Mouse (Mus musculus): ENCODE measurements around the gene Camk2n2.
A peak's percentile ranks its signal among the peaks of the same experiment; 100 is the strongest.

The Camk2n2 gene

DNA sequence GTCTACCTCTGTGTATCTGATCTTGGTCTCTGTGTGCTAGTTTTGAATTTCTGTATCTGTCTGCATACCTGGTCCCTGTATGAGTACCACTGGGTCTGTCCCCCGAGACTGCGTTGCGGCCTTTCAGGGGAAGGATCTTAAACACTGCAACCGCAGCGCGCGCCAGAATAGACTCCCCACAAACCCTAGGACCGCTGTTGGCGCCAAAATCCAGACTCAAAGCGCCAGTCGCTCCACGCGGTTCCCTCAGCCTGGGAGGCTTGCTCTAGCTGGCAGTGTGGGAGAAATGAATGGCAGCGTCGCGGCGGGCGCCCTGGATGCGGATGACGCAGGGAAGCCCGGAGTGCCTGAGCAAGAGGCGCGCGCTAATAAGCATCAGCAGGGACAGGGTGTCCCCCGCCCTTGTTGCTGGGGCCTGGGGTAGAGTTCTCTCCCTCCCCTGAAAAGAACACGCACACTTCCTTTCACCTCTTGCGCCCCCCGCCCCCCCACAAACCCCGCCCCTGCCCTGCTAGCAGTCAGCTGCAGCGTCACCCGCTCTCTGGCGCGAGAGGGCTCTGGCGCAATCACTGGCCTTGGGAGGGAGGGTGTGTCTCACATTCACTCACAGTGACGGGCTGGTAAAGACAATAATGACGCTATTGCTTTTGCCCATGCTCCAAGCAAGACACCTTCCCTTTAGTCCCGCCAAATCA lies 1.1 kb upstream of the Camk2n2 start:
- peak; percentile 59 for DNase-seq (ENCODE audit: low read depth, low spot score)
- Histone ChIP-seq H3K36me3 (ENCODE audit: control insufficient read depth, insufficient read depth, low read length, poor library complexity, severe bottlenecking) (no peaks in the 10 kb centered on the region), H3K27me3 (ENCODE audit: control insufficient read depth, insufficient read depth, low read length, poor library complexity, severe bottlenecking) (no peaks in the 10 kb centered on the region; the same call in 1 of the 2 replicates)

DNA sequence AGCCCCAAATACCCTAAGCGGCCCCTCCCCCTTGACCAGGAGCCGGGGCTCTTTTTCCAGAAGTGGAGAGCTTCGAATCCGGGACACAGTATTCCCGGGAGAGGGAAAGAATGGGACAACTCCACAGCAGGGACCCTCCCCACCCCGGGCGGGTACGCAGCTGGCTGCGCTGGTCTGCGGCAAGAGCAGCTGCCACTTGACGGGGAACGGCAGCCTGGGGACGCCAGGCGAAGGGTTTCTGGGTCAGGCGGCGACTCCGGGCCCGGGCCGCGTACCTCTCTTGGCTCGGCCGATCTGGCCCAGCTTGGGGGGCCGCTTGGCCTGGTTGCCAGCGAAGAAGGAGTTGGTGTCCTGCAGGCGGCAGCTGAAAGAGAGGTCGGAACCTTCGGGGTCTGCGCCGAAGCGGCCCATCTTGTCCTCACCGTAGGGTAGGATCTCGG lies 316 bp downstream of the Camk2n2 start:
- DNase-seq (ENCODE audit: low read depth, low spot score): no peak
- no peaks in the 10 kb centered on the region; the same call in 1 of the 2 replicates for H3K27me3 ChIP-seq (ENCODE audit: control insufficient read depth, insufficient read depth, low read length, poor library complexity, severe bottlenecking)
- H3K36me3 ChIP-seq (ENCODE audit: control insufficient read depth, insufficient read depth, low read length, poor library complexity, severe bottlenecking): no peaks in the 10 kb centered on the region

DNA sequence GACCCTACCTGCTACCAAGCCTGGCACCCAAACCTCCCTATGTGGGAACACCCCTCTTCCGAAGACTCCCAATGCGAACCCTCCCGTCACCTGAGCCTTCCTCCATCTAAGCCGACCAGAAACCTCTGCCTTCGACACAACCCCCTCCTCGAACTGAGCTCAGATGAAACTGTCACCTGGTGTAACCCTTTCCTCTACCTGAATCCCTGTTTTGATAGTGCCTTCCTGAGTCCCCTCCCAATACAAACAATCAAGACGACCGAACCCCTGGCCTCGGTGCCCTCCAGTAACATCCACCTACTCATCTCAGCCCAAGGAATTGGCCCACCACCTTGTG lies 720 bp downstream of the Camk2n2 start:
- H3K36me3 ChIP-seq (ENCODE audit: control insufficient read depth, insufficient read depth, low read length, poor library complexity, severe bottlenecking): no peaks in the 10 kb centered on the region
- DNase-seq (ENCODE audit: low read depth, low spot score): peak; percentile 12
- no peaks in the 10 kb centered on the region; the same call in 1 of the 2 replicates for H3K27me3 ChIP-seq (ENCODE audit: control insufficient read depth, insufficient read depth, low read length, poor library complexity, severe bottlenecking)

DNA sequence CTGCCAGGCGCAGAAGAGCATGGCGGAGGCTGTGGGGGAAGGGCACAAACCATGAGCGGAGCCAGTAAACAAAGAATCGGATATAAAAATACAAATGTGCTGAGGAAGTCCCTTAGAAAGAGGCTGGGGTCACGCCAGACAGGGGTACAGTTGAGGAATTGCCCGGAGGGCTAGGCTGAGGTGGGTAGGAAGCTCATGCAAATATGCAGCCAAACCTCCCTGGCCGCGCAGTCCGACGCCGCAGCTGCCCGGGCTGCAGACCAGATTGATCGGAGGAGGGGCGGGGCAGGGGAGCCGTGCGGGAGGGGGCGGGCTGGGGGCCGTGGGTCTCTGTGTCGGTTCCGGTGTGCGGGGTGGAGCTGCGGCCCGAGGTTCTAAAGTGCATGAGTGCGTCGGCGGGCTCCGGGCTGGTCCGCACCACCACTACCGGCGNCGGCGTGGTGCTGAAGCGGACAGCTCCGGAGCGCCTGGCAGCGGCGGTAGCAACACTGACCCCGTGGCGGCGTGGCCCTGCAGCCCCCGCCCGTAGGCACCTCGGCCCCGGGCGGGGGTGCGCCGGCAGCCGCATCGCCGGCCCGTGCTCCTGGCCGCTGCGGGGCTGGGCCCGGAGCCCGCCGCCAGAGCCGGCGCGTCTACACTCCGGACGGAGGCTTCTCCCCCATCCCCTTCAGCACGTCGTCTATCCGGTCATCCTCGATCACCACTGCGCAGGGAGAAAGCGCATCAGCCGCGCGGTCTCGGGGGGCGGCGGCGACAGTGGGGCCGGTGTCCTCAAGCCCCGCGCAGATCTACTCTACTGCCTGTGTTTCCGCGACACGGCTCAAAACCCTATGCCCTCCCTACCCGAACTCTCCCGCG lies 1.3 kb downstream of the Camk2n2 start:
- peak; percentile 59 for DNase-seq (ENCODE audit: low read depth, low spot score)
- no peaks in the 10 kb centered on the region for H3K36me3 ChIP-seq (ENCODE audit: control insufficient read depth, insufficient read depth, low read length, poor library complexity, severe bottlenecking)

DNA sequence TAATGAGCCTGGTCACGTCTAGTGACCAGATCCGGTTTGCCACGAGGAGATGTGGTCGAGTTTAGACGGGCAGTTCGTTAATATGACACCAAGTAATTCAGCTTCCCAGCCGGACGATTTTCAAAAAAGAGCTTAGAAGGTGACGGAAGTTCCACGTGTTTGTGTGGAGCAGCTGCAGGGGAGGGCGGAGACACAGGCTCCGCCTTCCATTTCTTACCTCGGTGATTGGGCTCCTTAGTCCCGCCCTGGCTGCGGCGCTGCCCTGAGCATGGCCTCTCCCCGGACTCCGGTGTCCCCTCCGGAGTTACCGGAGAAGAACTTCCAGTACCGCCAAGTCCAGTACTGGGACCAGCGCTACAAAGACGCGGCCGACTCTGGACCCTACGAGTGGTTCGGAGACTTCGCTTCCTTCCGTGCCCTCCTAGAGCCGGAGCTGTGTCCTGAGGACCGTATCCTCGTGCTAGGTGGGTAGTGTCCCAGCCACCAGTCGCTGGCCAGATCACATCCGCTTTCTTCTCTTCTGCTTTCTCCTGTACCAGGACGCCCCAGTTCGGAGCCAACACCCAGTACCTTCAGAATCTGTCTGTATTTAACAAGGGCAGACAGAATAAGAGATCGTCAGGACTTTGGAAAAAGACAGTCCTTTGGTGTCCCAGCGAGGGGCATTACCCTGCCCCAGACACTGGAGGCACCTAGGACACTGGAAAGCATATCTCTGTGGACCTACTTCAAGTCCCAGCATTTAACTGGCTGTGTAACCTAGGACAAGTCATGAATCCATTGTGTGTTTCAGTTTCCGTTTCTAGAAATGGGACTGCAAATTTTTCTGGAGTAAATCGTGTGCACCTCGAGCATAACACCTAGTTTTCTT lies 9.5 kb downstream of the Camk2n2 start, which contains the start of the genes Eef1akmt4, Gm49333 and Alg3:
Gene Eef1akmt4 (plus strand): TSS at position 237 of the 871 bp plus-strand sequence.
Gene Gm49333 (plus strand): TSS at position 254 of the 871 bp plus-strand sequence.
Gene Alg3 (minus strand): TSS at position 379 of the 871 bp plus-strand sequence.
- Histone ChIP-seq H3K27me3 (ENCODE audit: control insufficient read depth, insufficient read depth, low read length, poor library complexity, severe bottlenecking) (no peaks in the 10 kb centered on the region), H3K36me3 (ENCODE audit: control insufficient read depth, insufficient read depth, low read length, poor library complexity, severe bottlenecking) (no peaks in the 10 kb centered on the region)
- DNase-seq (ENCODE audit: low read depth, low spot score): peak; percentile 90

More for the DNA sequence above, 1.3 kb downstream of the Camk2n2 start:
- H3K27me3 ChIP-seq (ENCODE audit: control insufficient read depth, insufficient read depth, low read length, poor library complexity, severe bottlenecking): no peaks in the 10 kb centered on the region; the same call in 1 of the 2 replicates

DNA sequence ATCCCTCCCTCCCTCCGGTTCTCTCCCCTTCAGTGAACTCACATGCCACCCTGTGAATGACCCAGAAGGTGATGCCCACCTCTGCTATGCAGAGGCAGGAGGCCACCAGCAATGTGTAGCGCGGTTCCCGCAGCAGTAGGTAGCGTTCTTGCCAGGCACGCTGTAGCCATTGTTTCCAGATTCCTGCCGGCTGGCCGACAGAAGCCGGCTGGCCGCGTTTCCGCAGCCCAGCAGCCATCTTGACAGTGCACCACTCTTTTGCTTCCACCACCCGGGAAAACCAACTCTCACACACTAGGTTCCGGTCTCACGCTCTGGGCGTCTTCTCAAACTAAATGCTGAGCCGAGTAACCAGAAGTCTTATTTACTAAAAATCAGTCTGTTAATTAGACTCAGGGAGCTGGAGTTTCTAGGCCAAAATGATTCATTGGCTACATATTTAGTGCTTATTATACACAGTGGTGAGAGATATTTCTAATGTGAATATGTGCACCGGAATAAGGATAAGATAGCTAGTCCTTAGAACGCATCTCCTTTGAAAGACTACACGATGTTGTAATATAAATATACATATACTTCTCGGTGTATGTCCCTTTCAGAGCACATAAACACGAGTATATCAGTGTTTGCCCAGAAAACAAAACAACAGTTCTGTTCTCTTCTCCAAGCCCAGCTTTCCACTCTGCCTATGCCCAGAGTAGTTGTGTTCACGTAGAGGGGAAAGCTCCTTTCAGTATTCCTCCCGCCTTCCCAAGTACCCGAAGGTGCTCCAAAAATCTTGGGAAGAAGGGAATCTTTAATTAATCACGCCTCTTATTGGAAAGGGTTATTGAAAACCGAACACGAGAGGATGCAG lies 10.4 kb downstream of the Camk2n2 start:
- Histone ChIP-seq H3K27me3 (ENCODE audit: control insufficient read depth, insufficient read depth, low read length, poor library complexity, severe bottlenecking) (no peaks in the 10 kb centered on the region), H3K36me3 (ENCODE audit: control insufficient read depth, insufficient read depth, low read length, poor library complexity, severe bottlenecking) (no peaks in the 10 kb centered on the region)
- peak; percentile 88 for DNase-seq (ENCODE audit: low read depth, low spot score)

DNA sequence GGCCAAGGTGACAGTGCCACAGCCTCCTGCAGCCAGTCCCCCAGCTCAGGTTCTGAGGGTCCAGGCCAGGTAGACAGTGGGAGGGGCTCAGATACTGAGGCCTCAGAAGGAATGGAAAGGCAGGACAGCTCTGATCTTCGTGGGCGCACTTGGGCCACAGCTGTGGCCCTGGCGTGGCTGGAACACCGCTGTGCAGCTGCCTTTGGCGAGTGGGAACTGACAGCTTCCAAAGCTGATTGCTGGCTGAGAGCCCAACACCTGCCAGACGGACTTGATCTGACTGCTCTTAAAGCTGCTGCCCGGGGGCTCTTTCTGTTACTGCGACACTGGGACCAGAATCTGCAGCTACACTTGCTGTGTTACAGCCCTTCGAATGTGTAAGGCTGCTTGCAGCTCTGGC lies 16.4 kb downstream of the Camk2n2 start:
- Histone ChIP-seq H3K27me3 (ENCODE audit: control insufficient read depth, insufficient read depth, low read length, poor library complexity, severe bottlenecking) (0 out of 2 replicates have a peak, but pooled peaks cover 2% of the 10 kb centered on the region), H3K36me3 (ENCODE audit: control insufficient read depth, insufficient read depth, low read length, poor library complexity, severe bottlenecking) (no peaks in the 10 kb centered on the region)
- no peak for DNase-seq (ENCODE audit: low read depth, low spot score)

DNA sequence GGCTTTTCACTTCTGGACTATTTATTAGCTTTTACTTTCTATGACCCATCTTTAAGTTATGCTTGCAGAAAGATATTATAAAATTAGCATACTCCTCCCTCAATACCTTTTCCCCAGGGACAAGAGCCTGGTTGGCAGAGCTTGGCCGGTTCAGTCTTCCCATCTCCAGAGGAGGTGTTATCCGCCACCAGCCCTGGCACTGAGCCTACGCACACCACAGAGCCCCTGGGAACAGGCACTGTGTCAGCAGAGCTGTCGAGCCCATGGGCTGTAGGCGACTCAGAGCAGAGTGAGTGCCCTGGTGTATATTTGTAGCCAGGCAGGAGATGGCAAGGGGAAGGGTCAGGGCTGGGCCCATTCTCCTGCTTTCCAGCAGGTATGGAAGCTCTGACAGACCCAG lies 20.6 kb downstream of the Camk2n2 start:
- Histone ChIP-seq H3K27me3 (ENCODE audit: control insufficient read depth, insufficient read depth, low read length, poor library complexity, severe bottlenecking) (0 out of 2 replicates have a peak, but pooled peaks cover 2% of the 10 kb centered on the region), H3K36me3 (ENCODE audit: control insufficient read depth, insufficient read depth, low read length, poor library complexity, severe bottlenecking) (no peaks in the 10 kb centered on the region)
- no peak for DNase-seq (ENCODE audit: low read depth, low spot score)

DNA sequence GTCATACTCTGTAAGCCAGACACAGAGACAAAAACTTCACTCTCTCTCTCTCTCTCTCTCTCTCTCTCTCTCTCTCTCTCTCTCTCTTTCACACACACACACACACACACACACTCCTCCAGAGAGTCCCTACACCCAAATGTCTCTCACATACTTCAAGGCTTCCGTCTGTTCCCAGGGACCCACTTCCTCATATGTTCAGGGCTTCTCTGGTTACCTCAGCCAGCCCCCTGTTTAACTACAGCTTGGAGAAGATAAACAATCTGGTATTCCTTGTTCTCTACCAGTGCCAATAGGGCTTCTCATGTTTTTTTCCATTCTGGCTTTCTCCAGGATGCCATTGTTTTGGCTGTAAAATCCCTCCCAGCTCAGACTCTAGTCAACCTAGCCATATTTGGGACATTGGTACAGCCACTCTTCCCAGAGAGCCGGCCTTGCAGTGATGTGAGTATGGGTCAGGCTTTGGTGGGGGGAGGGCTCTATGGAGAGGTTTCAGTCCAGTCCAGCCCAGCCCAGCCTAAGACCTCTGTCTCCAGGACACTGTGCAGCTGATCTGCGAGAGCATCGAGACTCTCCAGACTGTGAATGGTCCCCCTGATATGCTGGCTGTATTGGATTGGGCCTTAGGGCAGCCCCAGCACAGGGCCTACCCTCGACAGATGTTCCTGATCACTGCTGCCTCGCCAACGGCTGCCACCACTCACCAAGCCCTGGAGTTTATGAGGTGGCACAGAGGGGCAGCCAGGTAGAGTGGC lies 24.2 kb downstream of the Camk2n2 start:
- no peak for DNase-seq (ENCODE audit: low read depth, low spot score)
- H3K27me3 ChIP-seq (ENCODE audit: control insufficient read depth, insufficient read depth, low read length, poor library complexity, severe bottlenecking): 0 out of 2 replicates have a peak, but pooled peaks cover 2% of the 10 kb centered on the region

DNA sequence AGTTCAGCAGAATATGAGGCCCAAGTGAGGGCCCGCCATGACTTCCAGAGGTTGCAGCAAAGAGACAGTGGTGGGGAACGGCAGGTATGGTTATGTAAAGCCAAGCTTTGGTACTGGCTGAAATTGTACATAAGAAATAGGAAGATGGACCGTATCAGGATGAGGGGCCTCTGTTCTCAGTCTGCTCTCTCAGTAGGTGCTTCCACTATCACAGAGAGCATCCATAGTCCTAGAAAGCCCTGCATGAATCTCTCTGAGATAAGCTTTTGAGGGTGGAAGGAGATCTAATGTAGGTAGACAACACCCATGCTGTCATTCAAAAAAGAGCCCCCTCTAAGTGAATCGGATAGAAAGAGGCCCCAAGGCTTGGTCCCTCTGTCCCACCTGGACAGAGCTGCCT lies 25.4 kb downstream of the Camk2n2 start:
- Histone ChIP-seq H3K27me3 (ENCODE audit: control insufficient read depth, insufficient read depth, low read length, poor library complexity, severe bottlenecking) (0 out of 2 replicates have a peak, but pooled peaks cover 4% of the 10 kb centered on the region), H3K36me3 (ENCODE audit: control insufficient read depth, insufficient read depth, low read length, poor library complexity, severe bottlenecking) (no peaks in the 10 kb centered on the region)
- DNase-seq (ENCODE audit: low read depth, low spot score): no peak

More for the DNA sequence above, 24.2 kb downstream of the Camk2n2 start:
- H3K36me3 ChIP-seq (ENCODE audit: control insufficient read depth, insufficient read depth, low read length, poor library complexity, severe bottlenecking): no peaks in the 10 kb centered on the region

DNA sequence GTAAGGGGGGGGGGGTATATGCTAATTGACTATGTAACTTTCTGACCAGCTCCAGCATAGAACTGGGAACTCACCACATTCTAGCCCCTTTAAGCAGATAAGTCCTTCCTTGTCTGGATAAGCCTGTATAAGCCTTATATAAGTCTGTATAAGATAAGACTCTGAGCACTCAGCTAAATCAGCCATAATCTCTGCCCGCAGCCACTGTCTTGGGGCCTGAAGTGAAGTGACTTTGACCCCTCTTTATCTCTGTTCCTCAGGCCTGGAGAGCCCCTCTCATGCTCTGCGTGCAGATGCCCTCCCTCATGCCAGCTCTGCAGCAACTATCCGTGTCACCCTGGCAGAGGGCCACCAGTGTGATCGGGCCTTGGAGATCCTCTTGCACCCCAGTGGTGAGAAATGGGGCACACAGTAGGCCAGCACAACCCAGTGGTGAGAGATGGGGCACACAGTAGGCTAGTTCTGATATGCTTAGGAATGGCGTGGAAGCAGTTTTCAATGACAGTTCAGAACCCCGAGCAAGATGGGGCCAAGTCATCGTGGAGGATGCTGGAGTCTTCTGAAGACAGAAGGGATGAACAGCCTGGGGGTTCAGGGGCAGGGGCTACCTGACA lies 25.9 kb downstream of the Camk2n2 start:
- H3K36me3 ChIP-seq (ENCODE audit: control insufficient read depth, insufficient read depth, low read length, poor library complexity, severe bottlenecking): no peaks in the 10 kb centered on the region
- DNase-seq (ENCODE audit: low read depth, low spot score): no peak
- 0 out of 2 replicates have a peak, but pooled peaks cover 1% of the 10 kb centered on the region for H3K27me3 ChIP-seq (ENCODE audit: control insufficient read depth, insufficient read depth, low read length, poor library complexity, severe bottlenecking)

DNA sequence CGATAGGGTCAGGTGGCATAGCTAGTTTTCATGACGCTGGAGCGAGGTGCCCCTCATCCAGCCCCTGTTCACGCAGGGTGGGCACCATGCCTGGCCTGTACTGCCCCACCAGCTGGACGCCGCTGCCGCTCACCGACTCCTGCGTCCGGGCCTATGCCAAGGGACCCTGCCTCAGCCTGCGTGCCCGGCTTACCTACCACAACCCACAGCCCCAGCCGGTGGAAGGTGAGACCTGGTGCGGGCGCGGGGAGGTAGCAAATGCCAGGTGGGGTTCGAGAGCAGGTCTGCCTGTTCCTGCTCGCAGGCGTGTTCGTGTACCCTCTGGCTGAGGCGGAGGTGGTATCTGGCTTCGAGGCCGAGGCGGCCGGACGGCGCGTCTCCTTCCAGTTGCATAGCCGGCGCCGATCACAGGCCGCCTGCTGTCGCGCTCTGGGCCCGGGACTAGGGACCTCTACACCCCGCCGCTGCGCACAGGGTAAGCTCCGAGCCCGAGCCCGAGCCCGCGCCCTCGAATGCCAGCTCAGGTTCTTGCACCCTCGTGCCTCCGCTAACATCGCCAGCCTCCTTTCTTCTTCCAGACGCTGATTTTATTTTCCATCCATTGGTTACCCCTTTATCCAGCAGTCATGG lies 29.9 kb downstream of the Camk2n2 start:
- Histone ChIP-seq H3K27me3 (ENCODE audit: control insufficient read depth, insufficient read depth, low read length, poor library complexity, severe bottlenecking) (0 out of 2 replicates have a peak, but pooled peaks cover 1% of the 10 kb centered on the region), H3K36me3 (ENCODE audit: control insufficient read depth, insufficient read depth, low read length, poor library complexity, severe bottlenecking) (no peaks in the 10 kb centered on the region)
- DNase-seq (ENCODE audit: low read depth, low spot score): no peak

Measured in splenic B cell, adult 2 months (primary cell).